Mouse (Mus musculus) lung, adult 2 months (tissue): ENCODE measurements at regions not wholly inside any gene's neighbourhood (a gene's known extent, or its start where the extent isn't known, plus 50 kb on each side); places are given as distances from the start of the nearest gene placed in this dataset.

Experiments used
- CTCF ChIP-seq: fragments of 200-500 bp; IDR thresholded peaks from 2 replicates; pipeline ENCODE4 v1.5.1; 2011; ENCODE audit warnings: mild to moderate bottlenecking, low read length, control low read depth; ENCODE audit not compliant: insufficient read depth
- POLR2A ChIP-seq: fragments of 200-500 bp; IDR thresholded peaks from 2 replicates; pipeline ENCODE4 v1.6.1; 2011; ENCODE audit warnings: low read depth, mild to moderate bottlenecking, control low read depth, low read length, borderline replicate concordance; ENCODE audit errors: extremely low read depth

DNA sequence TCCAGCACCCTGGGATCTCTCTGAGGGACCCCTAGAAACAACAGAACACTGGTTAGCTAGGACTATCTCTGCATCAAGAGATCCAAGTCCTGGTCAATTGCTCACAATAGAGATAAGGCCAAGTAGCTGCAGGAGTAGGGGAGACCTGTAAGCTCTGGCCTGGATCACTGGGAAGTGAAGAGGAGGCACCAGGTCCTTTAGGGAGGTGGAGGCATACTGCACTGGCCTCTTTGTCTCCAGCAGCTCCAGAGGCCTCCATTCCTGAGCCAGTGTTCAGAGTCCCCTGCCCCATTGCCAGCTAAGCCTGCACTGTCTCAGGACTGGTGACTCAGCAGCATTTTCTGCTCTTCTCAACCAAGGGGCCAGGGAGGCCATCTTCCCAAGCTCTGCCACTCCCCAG lies 262.3 kb upstream of the Gm4791 start:
- no peak for TF ChIP-seq CTCF
- no peak for TF ChIP-seq POLR2A
